Mouse (Mus musculus): ENCODE measurements around the gene Jak1.
A peak's percentile ranks its signal among the peaks of the same experiment; 100 is the strongest.

The Jak1 gene

DNA sequence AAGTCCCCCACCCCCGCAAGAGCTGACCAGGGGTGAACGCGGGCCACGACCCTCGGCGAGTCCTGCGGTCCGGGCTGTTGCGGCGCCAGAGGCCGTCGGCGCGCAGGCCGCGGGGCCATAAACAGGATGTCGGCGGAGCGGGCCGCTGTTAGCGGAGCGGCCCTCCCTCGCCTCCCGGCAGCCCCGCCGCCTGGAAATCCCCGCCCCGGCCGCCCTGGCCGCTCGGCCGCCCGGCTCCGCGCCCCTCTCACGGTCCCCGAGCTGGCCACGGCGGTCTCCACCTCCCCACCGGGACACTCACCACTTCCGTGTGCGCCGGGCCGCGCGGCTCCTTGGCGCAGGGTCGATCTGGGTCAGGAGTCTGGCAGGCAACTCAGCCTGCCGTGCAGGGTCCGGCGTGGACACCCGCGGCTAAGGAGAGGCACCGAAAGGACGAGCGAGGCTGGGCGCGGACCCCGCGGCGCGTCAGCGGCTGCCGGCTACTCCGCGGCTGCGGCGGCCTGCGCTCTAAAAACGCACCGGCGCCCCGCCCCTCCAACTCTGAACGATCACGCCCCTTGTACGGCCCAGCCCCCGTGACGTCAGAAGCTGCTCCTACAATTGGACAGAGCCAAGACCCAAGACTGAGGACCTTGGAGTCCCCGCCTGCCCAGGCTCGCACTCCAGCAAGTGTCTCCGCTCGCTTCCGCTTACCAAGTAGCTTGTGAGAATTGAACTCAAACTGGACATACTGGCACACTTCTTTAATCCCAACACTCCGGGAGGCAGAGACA is at the start of gene Jak1:
Jak1 (minus strand) TSS at position 542 of the 773 bp plus-strand sequence.
- peak; percentile 95 to 97 for DNase-seq (ENCODE audit: low spot score in 2 of 2)

DNA sequence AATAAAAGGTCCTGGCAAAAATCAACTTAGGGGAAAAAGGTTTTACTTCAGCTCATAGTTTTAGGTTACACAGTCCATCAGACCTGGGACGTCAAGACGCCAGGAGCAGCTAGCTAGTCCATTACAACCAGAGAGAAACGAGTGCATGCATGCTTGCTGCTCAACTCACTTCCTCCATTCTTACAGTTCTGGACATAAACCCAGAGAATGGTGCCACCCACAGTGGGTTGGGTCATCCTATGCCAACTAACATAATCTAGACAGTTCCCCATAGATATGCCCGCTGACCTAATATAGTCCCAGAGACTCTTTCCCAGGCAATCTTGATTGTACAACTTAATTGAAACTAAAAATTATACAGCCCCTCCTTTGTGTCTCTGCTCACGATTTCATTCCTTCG is 47.0 kb upstream of the Jak1 start:
- DNase-seq (ENCODE audit: low spot score in 2 of 2), result no peak

DNA sequence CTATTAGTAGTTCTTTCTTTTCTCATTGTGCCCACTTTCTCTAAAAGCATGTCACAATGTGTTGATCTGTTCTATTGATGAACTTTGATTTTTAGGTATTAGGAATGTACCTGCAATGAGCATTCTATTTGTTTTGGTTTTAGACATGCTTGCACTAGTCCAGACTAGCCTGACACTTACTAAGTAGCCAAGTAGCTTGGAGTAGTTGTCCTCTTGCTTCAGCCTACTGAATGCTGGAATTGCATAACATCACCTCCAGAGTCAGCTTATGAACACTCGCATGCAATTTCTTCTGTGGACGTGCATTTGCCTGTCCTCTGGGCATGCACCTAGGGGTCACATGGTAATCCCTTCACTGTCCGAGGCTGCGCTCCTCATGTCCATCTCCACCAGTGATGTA is 43.1 kb upstream of the Jak1 start:
- DNase-seq (ENCODE audit: low spot score in 2 of 2), result no peak

DNA sequence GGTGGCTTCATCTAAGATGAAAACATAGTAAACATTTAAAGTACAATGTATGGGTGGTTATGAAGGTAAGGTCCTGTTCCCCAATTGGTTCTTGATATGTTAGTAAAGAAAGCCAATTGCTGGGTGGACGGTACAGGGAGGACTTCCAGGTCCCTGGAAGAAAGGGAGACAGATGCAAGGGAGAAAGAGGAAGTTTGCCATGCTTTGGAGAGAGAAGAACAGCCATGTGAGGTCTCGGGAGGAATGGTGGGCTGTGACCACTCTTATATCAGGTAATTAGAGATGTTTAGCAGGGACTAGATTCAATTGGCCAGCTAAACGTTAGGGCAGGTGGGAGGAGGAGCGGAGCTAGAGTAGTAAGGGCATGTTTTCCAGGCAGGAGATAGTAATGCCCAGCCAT is 42.2 kb upstream of the Jak1 start:
- DNase-seq (ENCODE audit: low spot score in 2 of 2), result no peak

DNA sequence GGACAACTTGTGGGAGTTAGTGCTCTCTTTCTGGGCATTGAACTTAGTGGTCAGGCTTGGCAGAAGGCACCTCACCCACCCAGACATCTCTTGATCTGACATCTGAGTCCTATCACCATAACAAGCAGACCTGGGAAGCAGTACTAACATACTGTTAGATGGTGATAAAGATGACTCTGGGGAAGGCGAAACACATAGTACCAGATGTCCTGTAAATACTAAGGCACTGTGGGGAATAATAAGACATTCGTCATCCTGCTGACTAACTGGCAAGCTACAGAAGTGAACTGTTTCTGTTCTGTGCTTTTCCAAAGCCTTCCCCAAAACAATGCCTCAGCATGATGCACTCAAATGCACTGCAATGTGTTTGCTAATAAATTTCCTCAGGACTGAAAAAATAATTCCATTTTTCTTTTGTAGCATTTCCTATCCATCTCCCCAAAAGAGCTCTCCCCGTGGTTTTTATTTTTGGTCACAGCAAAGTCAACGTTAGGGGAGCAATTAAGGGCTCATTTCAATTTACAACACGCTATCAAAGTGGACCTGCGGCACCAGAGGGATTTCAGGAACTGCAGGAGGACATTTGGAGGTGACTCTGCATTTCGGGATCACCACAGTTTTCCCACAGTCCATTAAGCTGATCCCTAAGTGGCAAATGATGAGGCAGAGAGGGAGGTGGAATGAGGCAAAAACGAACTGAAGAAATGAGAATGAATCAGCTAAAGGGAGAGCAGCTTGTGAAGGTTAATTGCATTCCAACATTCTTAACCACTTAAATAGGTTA is 41.2 kb upstream of the Jak1 start:
- no peak for DNase-seq (ENCODE audit: low spot score in 2 of 2)

DNA sequence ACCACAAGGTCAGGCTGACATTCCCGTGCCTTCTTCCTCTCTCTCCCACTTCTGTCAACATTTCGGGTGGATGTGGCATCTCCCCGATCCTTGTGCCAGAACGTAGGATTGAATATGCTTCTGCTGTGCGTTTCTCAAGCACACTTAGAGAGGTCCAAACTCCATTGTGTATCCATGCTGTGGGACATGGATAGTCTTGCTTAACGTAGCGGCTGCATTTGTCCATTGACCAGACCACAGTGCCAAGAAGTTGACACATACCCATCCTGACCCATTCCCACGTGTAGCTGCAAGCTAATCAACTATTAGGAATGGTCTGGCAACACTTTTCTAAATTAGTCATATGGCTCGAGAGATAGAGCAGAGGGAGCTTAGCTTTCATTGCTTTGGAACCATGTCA is 40.0 kb upstream of the Jak1 start:
- DNase-seq (ENCODE audit: low spot score in 2 of 2), result no peak

DNA sequence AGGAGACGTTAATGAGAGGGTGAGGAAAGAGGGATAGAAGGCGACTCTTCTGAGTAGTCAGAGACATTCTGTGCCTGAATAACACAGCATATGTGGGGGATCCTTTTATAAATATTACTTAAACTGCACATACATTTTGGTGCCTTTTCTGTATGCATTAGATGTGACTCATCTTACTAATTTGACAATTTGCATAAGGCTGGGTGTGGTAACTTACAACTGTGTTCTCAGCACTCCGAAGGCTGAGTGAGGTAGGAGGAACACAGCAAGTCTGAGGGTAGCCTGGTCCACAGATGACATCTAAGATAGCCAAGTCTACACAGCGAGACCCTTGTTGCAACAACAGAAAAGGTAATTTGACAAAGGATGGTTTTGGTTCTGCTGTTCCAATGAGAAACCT is 39.0 kb upstream of the Jak1 start:
- DNase-seq (ENCODE audit: low spot score in 2 of 2), result no peak

DNA sequence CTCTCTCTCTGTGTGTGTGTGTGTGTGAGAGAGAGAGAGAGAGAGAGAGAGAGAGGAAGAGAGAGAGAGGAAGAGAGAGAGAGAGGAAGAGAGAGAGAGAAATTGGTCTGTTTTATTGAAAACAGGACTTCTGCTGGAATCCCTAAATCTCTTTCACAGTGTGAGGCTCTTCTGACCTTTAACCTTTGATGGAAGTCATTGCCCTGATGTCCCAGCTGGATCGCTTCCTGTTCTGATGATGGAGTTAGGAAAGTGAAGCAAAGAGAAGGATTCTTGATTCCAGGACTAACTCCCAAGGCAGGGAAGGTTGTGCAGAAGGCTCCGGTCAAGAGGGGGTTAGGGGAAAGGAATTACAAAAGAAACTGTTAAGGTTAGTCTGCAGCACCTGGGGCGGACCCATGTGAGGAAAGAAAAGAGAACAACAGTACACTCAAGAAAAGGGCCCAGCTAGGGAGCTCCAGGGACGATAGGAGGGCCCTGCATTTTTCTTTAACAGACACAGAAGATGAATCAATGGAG is 35.4 kb upstream of the Jak1 start:
- DNase-seq (ENCODE audit: low spot score in 2 of 2), result no peak

DNA sequence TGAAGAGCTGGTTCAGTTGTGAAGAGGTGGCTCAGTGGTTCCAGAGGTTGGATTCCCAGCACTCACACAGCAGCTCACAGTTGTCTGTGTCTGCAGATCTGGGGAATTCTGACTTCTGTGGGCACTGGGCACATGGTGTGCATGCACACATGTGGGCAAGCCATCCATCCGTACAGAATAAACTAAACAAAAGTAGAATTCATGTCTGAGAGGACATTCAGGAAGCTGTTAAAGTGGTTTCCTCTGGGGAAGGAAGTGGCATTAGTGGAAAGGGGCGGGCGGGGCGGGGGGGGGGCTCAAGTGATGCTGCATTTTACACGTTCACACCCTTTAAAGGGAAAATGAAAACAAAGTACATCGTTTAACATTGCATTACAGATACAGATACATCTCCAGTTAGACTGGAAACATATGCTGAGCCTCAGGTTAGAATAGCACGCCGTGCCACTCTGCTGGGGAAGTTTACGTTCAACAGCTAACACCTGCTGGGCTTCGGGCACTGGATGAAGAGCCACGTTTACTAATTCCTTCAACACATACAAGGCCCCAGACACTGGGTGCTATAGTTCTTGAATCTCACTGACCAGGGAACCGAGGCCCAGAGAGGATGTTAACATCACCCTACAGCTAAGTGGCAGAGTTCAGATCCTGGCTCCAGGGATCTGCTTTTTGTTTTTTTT is 33.4 kb upstream of the Jak1 start:
- DNase-seq (ENCODE audit: low spot score in 2 of 2), result no peak

DNA sequence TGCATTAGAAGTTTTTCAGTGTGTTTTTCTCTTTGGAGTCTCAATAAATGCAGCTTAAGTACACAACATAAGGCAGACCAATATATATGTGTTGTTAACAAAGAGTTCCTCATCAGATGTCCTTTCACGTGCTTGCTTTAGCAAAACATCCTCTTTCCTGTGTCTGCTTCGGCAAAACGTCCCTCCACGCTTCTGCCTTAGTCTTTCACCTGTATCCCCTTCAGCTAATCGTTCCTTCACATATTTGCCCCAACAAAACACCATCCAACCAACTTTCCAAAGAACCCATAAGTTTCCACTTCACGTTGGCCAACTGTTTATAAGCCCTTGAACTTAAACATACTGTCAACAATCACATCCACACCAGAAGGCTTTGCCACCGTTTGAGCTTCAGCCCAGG is 31.8 kb upstream of the Jak1 start:
- DNase-seq (ENCODE audit: low spot score in 2 of 2), result no peak

DNA sequence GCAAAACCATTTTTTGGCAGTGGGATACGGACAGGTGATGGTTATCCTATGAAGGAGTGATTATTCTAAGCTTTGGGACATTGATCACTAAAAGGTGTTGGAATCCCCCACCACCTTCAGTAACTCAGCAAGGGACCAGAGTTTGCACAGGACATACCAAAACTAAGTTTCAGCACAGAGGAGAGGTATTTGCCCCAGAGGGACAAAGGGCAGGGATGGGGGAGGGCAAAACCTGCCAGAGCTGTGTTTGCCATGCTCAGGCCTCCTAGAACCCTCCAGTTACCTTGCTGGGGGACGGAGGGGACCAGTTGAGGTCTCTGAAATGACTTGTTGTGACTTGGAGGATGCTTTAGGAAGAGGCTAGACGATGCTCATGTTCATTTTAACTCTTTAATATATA is 30.7 kb upstream of the Jak1 start:
- DNase-seq (ENCODE audit: low spot score in 2 of 2), result no peak

DNA sequence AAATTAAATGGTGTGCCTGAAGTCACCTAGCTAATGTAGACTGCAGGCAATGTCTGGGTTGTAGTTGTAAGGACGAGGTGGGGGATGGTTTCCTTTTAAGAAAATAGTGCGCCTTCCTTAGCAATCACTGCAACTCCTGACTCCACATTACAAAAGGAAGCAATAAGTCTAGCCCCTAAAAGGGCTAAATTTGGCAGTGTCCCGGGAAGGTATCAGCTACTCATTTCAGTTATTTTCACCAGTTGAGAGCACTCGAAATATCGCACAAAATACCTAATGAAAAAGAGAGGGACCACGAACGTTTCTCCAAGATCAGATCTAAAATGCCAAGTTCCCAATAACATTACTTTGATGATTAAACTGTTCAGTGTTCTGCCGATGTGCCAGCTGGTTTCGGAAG is 28.6 kb upstream of the Jak1 start:
- DNase-seq (ENCODE audit: low spot score in 2 of 2), result no peak

DNA sequence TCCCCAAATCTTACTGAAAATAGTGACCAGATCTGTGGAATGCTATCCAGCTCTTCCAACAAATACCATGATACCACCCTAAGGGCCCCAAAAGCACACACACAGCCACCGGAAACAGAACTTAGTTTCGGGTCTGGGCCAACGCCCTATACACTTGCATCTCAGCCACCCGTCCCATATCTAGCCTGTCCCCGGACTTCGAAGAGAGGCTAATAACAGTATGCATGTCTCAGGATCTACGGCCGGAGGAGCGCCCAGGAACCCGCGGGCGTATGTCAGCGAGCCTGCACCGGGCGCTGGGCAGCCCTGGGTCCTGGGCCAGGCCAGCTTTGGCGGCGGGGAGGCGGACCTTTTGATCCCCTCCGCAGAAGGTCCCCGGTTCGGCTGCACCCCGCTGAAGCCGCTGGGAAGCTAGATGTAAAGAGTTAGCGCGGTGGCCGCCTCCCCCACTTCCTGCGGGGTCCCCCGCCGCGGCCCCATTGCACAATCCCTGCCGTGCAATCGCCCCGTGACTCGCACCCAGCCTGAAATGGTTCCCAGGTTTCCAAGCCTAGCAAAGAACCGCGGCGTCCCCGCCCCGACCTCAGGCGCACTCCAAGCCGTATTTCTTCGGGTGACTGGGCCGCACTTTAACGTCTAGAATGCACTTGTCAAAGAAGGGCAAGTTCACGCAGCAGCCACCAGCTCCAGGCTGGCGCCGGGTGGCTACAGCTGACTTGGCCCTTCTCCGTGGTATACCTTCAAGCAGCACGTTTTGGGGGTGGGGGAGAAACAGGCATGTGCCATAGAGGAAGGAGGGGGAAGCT is 27.9 kb upstream of the Jak1 start:
- peak; percentile 36 to 55 for DNase-seq (ENCODE audit: low spot score in 2 of 2)

DNA sequence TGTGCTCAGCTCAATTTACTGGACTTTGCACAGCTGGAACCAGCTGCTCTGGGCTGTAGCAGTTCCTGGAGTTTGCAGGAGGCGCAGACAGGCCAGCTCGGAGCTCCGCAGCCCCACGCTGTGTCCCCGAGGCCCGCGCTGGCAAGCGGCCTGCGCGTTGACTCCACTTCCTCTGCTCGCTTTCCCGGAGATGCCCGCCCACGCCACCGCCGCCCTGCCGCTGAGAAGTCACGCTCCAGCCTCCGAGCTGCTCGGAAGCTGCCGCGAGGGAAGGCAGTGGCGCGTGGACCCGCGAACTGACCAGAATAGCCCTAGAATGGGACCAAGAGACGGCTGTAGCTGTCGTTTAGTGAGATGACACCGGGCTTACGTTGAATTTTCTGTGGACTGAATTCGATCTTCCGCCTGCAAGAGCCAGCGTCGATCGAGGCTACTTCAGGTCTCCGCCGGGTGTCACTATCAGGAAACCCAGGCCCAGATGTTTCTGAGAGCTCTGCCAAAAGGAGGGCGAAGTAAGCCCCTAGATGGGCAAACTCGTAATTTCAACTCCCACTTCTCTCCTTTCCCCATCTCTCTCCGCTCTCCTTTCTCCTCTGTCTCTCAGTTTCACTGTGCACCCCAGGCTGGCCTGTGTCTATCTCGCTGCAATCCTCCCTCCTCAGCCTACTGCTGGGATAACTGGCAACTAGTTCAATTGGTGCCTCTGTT is 27.1 kb upstream of the Jak1 start:
- peak; percentile 72 to 73 for DNase-seq (ENCODE audit: low spot score in 2 of 2)

DNA sequence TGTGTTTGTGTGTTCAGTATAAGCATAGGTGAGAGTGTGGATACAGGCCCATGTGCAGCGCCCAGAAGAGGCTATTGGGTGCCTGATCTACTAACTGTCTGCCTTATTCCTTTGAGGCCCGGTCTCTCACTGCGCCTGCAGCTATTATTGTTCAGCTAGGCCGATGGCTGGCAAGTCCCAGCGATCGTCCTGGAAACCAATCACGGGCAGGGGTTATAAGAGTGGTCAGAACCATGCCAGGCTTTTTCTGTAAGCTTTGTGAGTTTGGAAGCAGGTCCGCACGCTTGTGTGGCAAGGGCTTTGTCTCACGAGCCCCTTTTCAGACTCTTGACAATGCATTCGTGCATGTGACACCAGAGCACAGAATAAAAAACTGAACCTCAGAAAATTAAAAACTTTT is 23.2 kb upstream of the Jak1 start:
- DNase-seq (ENCODE audit: low spot score in 2 of 2), result no peak

DNA sequence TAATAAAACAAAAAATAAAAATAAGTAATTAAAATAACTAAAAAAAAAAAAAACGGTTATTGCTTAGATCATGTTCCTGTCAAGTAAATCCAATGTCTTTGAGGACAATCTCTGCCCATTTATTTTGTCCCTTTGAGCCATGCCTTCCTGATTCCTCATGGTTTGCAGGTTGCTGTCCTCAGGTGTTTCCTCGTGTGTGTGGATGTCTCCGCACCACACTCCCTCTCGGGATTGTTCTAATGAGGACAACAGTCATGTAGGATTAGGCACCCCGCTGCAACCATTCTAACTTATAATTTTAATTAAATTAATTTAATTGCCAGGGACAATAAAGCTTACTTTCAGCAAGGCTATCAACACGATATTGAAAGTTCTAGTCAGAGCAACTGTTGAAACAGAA is 21.5 kb upstream of the Jak1 start:
- DNase-seq (ENCODE audit: low spot score in 2 of 2), result no peak

DNA sequence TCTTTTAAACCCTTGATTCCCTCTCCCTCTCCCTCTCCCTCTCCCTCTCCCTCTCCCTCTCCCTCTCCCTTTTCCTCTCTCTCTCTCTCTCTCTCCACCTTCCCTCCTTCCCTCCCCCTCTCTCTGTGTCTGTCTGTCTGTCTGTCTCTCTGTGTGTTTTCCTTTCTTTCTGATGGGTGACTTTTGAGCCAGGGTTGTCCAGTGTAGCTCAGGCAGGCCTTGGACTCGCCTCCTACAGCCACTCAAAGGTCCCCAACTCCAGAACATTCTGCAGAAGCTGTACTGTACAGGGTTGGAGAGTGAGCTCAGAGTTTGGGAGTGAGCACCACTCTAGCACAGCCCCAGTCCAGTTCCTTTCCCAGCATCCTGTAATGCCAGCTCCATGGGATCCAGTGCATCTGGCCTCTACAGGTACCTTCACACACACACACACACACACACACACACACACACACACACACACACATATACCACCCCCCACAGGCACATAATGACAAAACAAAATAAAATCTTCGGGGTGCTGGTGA is 20.9 kb upstream of the Jak1 start:
- no peak for DNase-seq (ENCODE audit: low spot score in 2 of 2)

DNA sequence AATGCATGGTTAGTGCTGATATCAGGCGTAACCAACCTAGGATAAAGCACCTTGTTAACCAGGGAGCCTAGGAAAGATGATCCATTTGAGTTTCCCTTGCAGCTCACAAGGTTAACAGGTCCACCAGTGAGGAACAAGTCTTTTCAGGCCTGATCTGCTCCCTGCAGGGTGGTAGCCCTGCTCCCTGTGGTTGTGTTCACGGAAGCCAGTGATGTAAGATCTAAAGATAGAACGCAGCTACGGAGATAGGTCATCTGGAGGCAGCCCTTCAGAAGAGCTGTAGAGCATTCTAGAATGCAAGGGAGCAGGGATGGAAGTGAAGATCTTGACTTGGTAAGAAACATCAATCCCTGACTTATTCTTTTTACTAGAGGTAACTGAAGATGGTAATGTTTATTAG is 18.9 kb upstream of the Jak1 start:
- DNase-seq (ENCODE audit: low spot score in 2 of 2), result no peak

DNA sequence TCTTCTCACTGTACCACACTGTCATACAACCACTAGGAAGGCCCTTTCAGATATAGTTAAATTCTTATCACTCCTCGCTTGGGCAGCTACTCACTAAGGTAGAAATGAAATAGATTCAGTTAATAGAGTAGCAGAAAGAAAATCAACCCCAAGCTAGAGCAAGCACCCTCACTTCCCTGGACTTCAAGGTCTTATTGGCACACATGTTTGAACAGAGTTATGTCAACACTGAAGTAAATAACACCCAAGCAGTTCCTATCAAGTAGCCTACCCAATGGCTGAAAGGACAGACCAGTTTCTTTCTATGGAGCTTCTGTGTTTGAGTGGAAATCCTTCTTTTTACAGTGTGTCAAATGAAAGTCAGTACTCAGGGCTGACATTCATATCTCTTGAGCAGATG is 17.2 kb upstream of the Jak1 start:
- no peak for DNase-seq (ENCODE audit: low spot score in 2 of 2)

DNA sequence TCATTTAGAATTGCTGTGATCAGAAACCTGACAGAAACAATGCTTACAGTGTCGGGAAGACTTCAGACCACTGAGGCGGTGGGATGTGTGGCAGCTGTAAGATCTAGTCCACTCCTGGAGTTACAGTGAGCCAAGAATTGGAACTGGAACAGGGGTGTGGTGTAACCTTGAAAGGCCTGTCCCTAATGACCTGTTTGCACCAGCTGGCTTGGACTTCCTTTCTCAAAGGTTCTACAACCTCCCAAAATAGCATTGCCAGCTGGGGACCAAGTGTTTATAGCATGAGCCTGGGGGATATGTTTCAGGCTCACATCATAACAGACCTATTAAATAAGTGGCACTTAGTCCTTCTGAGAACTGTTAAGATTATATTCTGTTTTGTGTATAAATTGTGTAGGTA is 15.0 kb upstream of the Jak1 start:
- no peak for DNase-seq (ENCODE audit: low spot score in 2 of 2)

All from spleen, postnatal 14 days (tissue).